Mouse (Mus musculus) hindbrain, embryonic 16.5 days (tissue): ENCODE measurements around the gene Uhrf1bp1l. TPM values are rescaled to one million over a fixed set of nuclear protein-coding genes. Genes with fewer than 3 reads are reported as not detected.

Experiments
- ATAC-seq: fragments of 200-750 bp; cut with Nextera tagmentation; 2 replicates; pipeline ENCODE4 v1.8.0; 2017; ENCODE audit warnings: moderate TSS enrichment, moderate library complexity
- H3K27ac ChIP-seq: fragments of 300-500 bp; sonication (generic); 2 replicates; pipeline ENCODE4 v1.5.1; 2014; ENCODE audit warnings: low read depth, mild to moderate bottlenecking, control low read depth, low read length, moderate library complexity
- H3K27me3 ChIP-seq: fragments of 300-500 bp; sonication (generic); replicated peaks from 2 replicates; pipeline ENCODE4 v1.6.1; 2014; ENCODE audit warnings: low read length; ENCODE audit not compliant: control insufficient read depth, insufficient read depth
- H3K36me3 ChIP-seq: fragments of 300-500 bp; sonication (generic); 2 replicates; pipeline ENCODE4 v1.6.1; 2014; ENCODE audit warnings: mild to moderate bottlenecking, low read length, moderate library complexity, mixed read lengths; ENCODE audit not compliant: control insufficient read depth, insufficient read depth
- H3K4me1 ChIP-seq: fragments of 300-500 bp; sonication (generic); 2 replicates; pipeline ENCODE4 v1.6.1; 2014; ENCODE audit warnings: low read depth, low read length; ENCODE audit not compliant: control insufficient read depth, insufficient read depth
- H3K4me2 ChIP-seq: fragments of 300-500 bp; sonication (generic); 2 replicates; pipeline ENCODE4 v1.6.1; 2014; ENCODE audit warnings: mild to moderate bottlenecking, low read length, control low read depth, moderate library complexity
- H3K4me3 ChIP-seq: fragments of 300-500 bp; sonication (generic); 2 replicates; pipeline ENCODE4 v1.5.1; 2014; ENCODE audit warnings: mild to moderate bottlenecking, low read length, control low read depth, moderate library complexity
- H3K9ac ChIP-seq: fragments of 300-500 bp; sonication (generic); 2 replicates; pipeline ENCODE4 v1.6.1; 2014; ENCODE audit warnings: low read depth, mild to moderate bottlenecking, control low read depth, low read length, moderate library complexity
- H3K9me3 ChIP-seq: fragments of 300-500 bp; sonication (generic); 2 replicates; pipeline ENCODE4 v1.6.1; 2014; ENCODE audit warnings: mild to moderate bottlenecking, low read length, moderate library complexity; ENCODE audit not compliant: control insufficient read depth
- WGBS: fragments of 180-500 bp; shearing (Covaris S2); extraction: QIAGEN DNeasy Blood & Tissue Kit; methylation state at CpG from one replicate; pipeline ENCODE4 v1.1.7; 2014; 5-methylcytosine and 5-hydroxymethylcytosine counted together
- polyA plus RNA-seq: library from polyadenylated mRNA; unstranded; fragments of >200 nt; fragmentation: Nextera tagmentation; extraction: Ambion mirVana; gene quantifications from 2 replicates; pipeline ENCODE4 v1.2.1, GENCODE M21; 2015

The Uhrf1bp1l gene
- polyA plus RNA-seq, 1 experiment from 2014 or later, result 29.9 TPM

DNA sequence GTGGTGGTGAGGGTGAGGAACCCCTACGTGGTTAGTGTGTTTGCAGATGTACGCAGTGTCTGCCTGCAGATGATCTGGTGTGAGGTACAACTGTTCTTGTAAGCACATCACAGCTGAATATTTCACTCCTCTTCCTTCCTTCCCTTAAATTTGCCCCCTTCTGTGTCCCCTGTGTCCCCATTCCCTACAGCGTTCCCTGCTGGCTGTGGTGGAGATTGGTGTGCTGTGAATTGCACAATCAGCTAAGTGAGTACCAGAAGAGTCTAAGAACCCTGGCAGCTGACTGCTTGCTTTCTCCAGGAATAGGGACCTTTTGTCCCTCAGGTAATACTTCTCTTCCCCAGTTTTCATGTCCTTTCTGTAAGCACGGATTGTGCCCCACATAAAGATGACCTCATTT lies 10.4 kb downstream of the Uhrf1bp1l start:
- Histone ChIP-seq H3K4me2 (no peak overlapping the region), H3K9me3 (no peaks in the 10 kb centered on the region), H3K4me3 (no peak overlapping the region), H3K36me3 (no peaks in the 10 kb centered on the region), H3K4me1 (no peaks in the 10 kb centered on the region), H3K27ac (no peak overlapping the region), H3K9ac (no peak overlapping the region), H3K27me3 (no peaks in the 10 kb centered on the region)
- WGBS, result over 99% methylated on average over 4 of the region's 4 CpGs
- no peak for ATAC-seq

DNA sequence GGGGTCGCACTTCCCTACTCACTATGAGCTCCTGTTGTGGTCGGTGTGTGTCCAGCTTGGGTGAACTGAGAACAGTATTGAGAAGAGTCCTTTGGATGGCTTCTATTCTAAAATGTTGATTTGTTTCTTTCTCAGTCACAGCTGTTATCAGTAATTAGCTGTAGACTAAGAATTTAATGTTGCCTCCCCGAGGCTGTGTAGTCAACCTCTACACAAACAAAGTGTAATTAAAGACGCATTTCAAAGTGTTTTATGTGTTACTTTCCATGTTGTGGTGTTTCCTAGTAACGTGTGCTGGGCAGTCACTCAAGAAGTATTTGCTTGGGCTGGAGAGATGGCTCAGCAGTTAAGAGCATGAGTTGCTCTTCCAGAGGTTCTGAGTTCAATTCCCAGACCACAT lies 16.0 kb downstream of the Uhrf1bp1l start:
- Histone ChIP-seq H3K27ac (no peak overlapping the region), H3K9me3 (no peaks in the 10 kb centered on the region), H3K4me3 (no peak overlapping the region), H3K9ac (no peak overlapping the region), H3K4me1 (no peaks in the 10 kb centered on the region), H3K4me2 (no peak overlapping the region), H3K27me3 (no peaks in the 10 kb centered on the region), H3K36me3 (no peaks in the 10 kb centered on the region)
- 80% methylated on average over 5 of the region's 5 CpGs for WGBS
- no peak for ATAC-seq

DNA sequence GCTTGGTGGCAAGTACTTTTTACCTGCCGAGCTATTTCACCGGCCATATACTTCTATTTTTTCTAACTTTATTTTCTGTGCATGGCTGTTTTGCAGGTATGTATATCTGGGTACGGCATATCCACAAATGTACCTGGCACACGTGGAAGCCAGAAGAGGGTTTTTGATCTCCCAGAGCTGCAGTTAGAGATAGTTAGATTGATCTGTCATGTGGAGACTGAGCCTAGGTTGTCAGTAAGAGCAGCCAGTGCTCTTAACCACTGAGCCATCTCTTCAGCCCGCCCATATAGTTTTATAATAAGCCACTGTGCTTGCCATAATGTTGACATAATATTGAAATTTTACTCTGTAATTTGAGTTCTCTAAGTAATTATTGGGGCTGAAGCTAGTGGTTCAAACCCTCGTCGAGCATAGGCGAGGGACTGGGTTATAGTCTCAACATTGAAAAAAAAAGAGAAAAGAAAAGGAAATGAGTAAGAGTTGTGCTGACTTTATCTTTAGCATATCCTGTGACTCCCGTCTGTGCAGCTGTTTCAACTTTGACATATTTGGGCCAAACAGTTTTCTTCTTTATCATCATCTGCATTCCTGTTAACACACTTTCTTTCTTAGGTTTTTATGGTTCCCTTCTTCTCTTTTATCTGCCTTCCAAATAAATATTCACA lies 19.8 kb downstream of the Uhrf1bp1l start:
- no peaks in the 10 kb centered on the region for H3K27me3 ChIP-seq
- no peak overlapping the region for H3K4me2 ChIP-seq
- no peaks in the 10 kb centered on the region for H3K4me1 ChIP-seq
- no peaks in the 10 kb centered on the region for H3K9me3 ChIP-seq
- H3K27ac ChIP-seq, result no peak overlapping the region
- no peak overlapping the region for H3K9ac ChIP-seq
- H3K4me3 ChIP-seq, result no peak overlapping the region
- no peaks in the 10 kb centered on the region for H3K36me3 ChIP-seq
- 88% methylated on average over 9 of the region's 9 CpGs for WGBS
- ATAC-seq, result no peak

DNA sequence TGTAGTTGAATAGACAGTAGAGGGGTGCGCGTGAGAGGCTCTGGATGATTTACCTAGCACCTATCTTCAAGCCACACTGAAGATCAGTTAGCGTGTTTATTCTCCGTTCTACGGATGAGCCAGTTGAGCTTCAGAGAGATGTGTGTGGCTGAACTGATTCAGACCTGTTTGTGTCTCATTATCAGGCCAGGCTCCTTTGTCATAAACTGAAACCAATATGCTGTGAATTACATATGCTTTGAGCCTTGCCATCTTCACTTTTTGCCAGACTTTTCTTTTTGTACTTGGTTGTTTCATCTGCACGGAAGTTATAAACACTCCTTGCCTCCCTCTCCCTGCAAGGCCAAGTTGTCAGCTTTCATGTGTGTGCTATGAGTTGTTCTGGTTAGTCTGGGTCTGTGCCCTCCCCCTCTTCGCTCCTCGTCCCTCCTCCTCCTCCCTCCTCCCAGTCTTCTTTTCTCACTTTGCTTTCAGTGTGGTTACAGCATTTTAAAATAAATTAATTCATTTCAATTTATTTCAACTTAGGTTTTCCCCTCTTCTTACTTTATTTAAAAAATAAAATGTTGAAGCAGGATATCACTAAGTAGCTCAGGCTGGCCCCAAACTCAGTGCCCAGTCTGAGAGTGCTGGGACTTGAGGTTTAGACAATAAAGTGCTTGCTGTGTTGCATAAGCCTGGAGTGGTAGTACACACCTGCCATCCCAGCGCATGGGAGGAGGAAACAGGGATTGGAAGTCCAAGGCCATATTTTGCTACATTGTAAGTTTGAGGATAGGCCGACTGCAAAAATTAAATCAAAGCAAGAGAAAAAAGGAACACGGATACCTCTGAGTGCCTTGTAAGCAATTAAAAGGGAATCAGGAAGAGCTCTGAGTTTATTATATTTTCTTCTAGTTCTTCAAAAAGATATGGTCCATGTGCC lies 21.3 kb downstream of the Uhrf1bp1l start:
- Histone ChIP-seq H3K4me2 (no peak overlapping the region), H3K4me3 (no peak overlapping the region), H3K4me1 (no peaks in the 10 kb centered on the region), H3K9me3 (no peaks in the 10 kb centered on the region), H3K27me3 (no peaks in the 10 kb centered on the region), H3K36me3 (no peaks in the 10 kb centered on the region), H3K27ac (no peak overlapping the region), H3K9ac (no peak overlapping the region)
- whole genome bisulfite sequencing, result 94% methylated on average over 11 of the region's 11 CpGs
- ATAC-seq, result no peak

DNA sequence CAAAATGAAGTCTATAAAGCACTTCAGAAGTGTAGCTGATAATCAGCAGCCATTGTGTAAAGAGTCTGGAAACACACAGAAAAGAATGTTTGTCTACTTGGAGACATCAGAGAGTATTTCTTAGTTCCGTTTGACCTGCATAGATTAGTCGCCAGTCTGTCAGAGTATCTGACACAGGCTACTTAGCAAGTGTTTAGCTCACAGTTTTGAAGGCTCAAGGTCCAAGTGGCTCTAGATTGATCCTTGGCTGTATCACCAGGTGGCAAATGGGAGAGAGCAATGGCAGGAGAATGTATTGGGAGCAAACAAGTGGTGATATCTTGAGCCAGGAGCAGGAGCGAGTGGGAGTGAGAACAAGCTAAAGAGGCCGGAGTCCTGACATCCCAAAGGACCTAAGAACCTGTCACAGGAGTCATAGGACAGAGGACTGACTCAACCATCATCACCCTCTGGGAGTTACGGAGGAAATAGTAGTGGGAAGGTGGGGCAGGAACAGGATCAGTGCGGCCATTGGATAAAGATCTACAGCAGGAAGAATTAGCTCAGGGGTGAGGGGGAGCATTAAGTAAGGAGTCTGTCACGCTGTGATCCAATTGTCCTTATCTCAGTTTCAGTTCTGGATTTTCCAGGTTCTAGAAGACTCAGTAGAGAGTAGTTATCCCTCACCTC lies 23.7 kb downstream of the Uhrf1bp1l start:
- H3K4me3 ChIP-seq, result no peak overlapping the region

DNA sequence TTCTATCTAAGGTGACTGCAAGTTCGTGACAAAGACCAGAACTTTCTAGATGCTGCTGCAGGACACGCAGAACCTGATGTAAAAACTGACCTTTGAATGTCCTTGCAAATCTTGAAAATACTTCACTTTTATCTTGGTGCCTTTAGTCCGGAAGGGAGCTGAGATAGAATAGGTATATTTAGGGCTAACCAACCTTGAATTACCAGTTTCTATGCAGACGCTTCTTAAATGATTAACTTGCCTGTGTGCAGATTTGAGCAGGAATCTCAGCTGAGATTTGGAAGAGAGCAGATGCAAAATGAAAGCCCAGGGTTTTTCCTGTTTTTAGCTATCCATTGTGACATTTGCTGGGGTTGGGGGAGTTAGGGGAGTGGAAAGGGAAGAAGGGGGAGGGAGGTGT lies 24.3 kb downstream of the Uhrf1bp1l start:
- ATAC-seq, result no peak
- H3K4me3 ChIP-seq, result no peak overlapping the region
- H3K4me1 ChIP-seq, result no peaks in the 10 kb centered on the region
- H3K9ac ChIP-seq, result no peak overlapping the region
- H3K27ac ChIP-seq, result no peak overlapping the region
- 91% methylated on average over 4 of the region's 4 CpGs for WGBS
- H3K4me2 ChIP-seq, result no peak overlapping the region
- no peaks in the 10 kb centered on the region for H3K36me3 ChIP-seq
- H3K9me3 ChIP-seq, result no peaks in the 10 kb centered on the region
- no peaks in the 10 kb centered on the region for H3K27me3 ChIP-seq

More for the DNA sequence above, 23.7 kb downstream of the Uhrf1bp1l start:
- no peak overlapping the region for H3K4me2 ChIP-seq
- no peaks in the 10 kb centered on the region for H3K27me3 ChIP-seq
- no peak for ATAC-seq
- H3K9me3 ChIP-seq, result no peaks in the 10 kb centered on the region
- no peak overlapping the region for H3K9ac ChIP-seq
- no peaks in the 10 kb centered on the region for H3K36me3 ChIP-seq
- H3K27ac ChIP-seq, result no peak overlapping the region
- H3K4me1 ChIP-seq, result no peaks in the 10 kb centered on the region
- 88% methylated on average over 7 of the region's 7 CpGs for WGBS

DNA sequence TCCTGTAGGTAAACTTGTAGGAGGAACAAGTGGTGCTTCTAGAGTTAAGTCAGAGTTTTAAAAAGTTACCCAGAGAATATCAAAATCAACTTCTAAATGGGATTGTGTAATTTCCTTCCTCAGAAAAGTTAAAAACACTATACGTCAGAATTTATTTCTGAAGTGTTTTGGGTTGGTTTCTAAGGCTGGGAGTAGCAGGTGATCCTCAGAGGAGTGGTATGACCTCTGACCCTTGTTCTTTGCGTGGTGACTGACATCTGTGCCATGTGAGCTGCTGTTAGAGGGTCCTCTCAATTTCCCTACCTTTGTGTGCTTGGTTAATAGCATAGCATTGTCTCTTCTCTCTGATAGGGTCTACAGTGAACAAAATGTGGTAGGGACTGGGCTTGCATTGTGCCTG lies 27.1 kb downstream of the Uhrf1bp1l start:
- Histone ChIP-seq H3K27me3 (no peaks in the 10 kb centered on the region), H3K9me3 (no peaks in the 10 kb centered on the region), H3K4me3 (no peak overlapping the region), H3K27ac (no peak overlapping the region), H3K9ac (no peak overlapping the region), H3K36me3 (0 out of 2 replicates have a peak, but pooled peaks cover 2% of the 10 kb centered on the region), H3K4me1 (no peaks in the 10 kb centered on the region), H3K4me2 (no peak overlapping the region)
- ATAC-seq, result no peak
- 57% methylated on average over 2 of the region's 2 CpGs for WGBS

DNA sequence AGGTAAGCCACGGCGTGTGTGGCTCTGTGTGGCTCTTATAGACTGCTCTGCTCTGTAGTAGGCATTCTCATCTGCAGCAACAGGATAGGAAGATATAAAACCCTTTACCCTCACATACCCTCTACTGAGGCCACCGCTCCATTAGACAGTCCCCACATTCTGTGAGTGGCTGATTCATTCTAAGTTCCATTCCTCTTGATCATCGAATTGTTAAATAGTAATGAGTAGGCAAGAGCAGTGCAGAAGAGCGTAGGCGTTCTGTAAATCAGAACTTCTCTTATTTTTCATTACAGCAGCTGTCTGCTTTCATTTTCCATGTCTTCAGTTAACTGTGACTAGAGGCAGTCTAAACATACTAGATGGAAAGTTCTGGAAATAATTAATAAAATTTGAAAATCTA lies 31.2 kb downstream of the Uhrf1bp1l start:
- no peak overlapping the region for H3K4me3 ChIP-seq
- no peak overlapping the region for H3K27ac ChIP-seq
- H3K9ac ChIP-seq, result no peak overlapping the region
- no peaks in the 10 kb centered on the region for H3K4me1 ChIP-seq
- WGBS, result 89% methylated on average over 6 of the region's 6 CpGs
- no peak for ATAC-seq
- no peaks in the 10 kb centered on the region for H3K9me3 ChIP-seq
- no peak overlapping the region for H3K4me2 ChIP-seq
- H3K27me3 ChIP-seq, result no peaks in the 10 kb centered on the region
- H3K36me3 ChIP-seq, result 0 out of 2 replicates have a peak, but pooled peaks cover 2% of the 10 kb centered on the region

DNA sequence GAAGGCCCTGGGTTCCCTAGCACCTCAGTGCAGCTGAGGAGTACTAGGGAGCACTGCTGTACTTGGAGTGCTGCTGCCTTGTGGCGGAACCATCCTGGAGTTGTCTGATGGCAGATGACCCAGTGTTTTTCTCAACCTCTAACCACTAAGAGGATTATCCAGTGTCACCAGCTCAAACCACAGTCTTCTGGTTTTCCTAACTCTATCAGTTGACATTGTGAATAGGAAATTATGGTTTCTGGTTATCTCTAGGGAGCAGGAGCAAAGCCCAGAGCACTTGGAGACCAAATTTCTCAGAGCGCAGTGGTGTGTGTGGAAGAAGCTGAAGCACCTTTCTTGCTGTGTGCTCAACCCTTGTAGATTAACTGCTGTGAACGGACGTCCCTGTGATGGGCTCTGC lies 47.1 kb downstream of the Uhrf1bp1l start:
- Histone ChIP-seq H3K9me3 (no peaks in the 10 kb centered on the region), H3K4me3 (no peak overlapping the region), H3K36me3 (no peaks in the 10 kb centered on the region), H3K27ac (no peak overlapping the region), H3K4me2 (no peak overlapping the region), H3K4me1 (no peaks in the 10 kb centered on the region), H3K9ac (no peak overlapping the region), H3K27me3 (no peaks in the 10 kb centered on the region)
- no peak for ATAC-seq
- WGBS, result 94% methylated on average over 4 of the region's 4 CpGs
